Mouse (Mus musculus): Measurements from ENCODE around the gene E130208F15Rik. TPM values are rescaled to one million over a fixed set of nuclear protein-coding genes. Genes with fewer than 3 reads are reported as not detected.

E130208F15Rik gene
- total RNA-seq (2023) = under 1 TPM; 0.31 to 0.33 TPM

GRCm38 (mm10) chr7:30321539-30322284, at the start of gene E130208F15Rik:
Gene E130208F15Rik (plus strand): TSS chr7:30321740.

GRCm38 (mm10) chr7:30279951-30280669, 41.4 kb upstream of the E130208F15Rik start, which contains the start of the genes Thap8 and Wdr62:
Gene Thap8 (plus strand): TSS chr7:30280094.
Gene Wdr62 (minus strand): TSS chr7:30280419.

GRCm38 (mm10) chr7:30291215-30292131, 30.1 kb upstream of the E130208F15Rik start, which contains the start of gene Clip3:
Gene Clip3 (plus strand): TSS chr7:30291728.

GRCm38 (mm10) chr7:30308076-30309005, 13.2 kb upstream of the E130208F15Rik start, which contains the start of gene Alkbh6:
Gene Alkbh6 (plus strand): TSS chr7:30308717.

GRCm38 (mm10) chr7:30314721-30315155, 6.8 kb upstream of the E130208F15Rik start, which contains the start of gene Syne4:
Gene Syne4 (plus strand): TSS chr7:30314807.

GRCm38 (mm10) chr7:30323795-30324194, 2.3 kb downstream of the E130208F15Rik start, which contains the start of gene Sdhaf1:
Gene Sdhaf1 (minus strand): TSS chr7:30323895.

GRCm38 (mm10) chr7:30362652-30363343, 41.3 kb downstream of the E130208F15Rik start, which contains the start of gene Lrfn3:
Gene Lrfn3 (minus strand): TSS chr7:30362772.

Other genes starting within 250 kb of the E130208F15Rik start
- gene Zfp82, start 248.8 kb upstream of the E130208F15Rik start, total RNA-seq (2023) = under 1 TPM; 0.75 to 0.86 TPM
- gene Gm26920, start 231.3 kb upstream of the E130208F15Rik start, total RNA-seq (2023) = not detected
- gene Zfp566, start 231.2 kb upstream of the E130208F15Rik start, total RNA-seq (2023) = 1 to 10 TPM in 1 of 2 experiments, under 1 TPM in 1; 0.92 to 1.0 TPM
- 10 to 100 TPM in 1 of 2 experiments, 1 to 10 TPM in 1; 7.2 to 10.1 TPM for gene Zfp260, start 227.0 kb upstream of the E130208F15Rik start, total RNA-seq (2023)
- 1 to 10 TPM; 7.1 to 9.1 TPM for gene Zfp382, start 199.8 kb upstream of the E130208F15Rik start, total RNA-seq (2023)
- 10 to 100 TPM; 14.2 to 16.0 TPM for gene Zfp146, start 152.0 kb upstream of the E130208F15Rik start, total RNA-seq (2023)
- gene Cox7a1, start 137.6 kb upstream of the E130208F15Rik start, total RNA-seq (2023) = 1 to 10 TPM in 1 of 2 experiments, not detected in 1; 1.4 TPM
- 100 to 1,000 TPM; 216 to 218 TPM for gene Capns1, start 122.9 kb upstream of the E130208F15Rik start, total RNA-seq (2023)
- 10 to 100 TPM; 29.7 to 30.5 TPM for gene Polr2i, start 89.8 kb upstream of the E130208F15Rik start, total RNA-seq (2023)
- 10 to 100 TPM; 47.2 to 53.8 TPM for gene Tbcb, start 89.5 kb upstream of the E130208F15Rik start, total RNA-seq (2023)
- not detected for gene Ovol3, start 86.0 kb upstream of the E130208F15Rik start, total RNA-seq (2023)
- 1 to 10 TPM; 1.0 to 1.1 TPM for gene Thap8, start 41.6 kb upstream of the E130208F15Rik start, total RNA-seq (2023)
- 10 to 100 TPM; 15.1 to 21.7 TPM for gene Wdr62, start 41.3 kb upstream of the E130208F15Rik start, total RNA-seq (2023)
- gene Clip3, start 30.0 kb upstream of the E130208F15Rik start, total RNA-seq (2023) = not detected
- gene Alkbh6, start 13.0 kb upstream of the E130208F15Rik start, total RNA-seq (2023) = 10 to 100 TPM; 11.1 to 13.8 TPM
- gene Syne4, start 6.9 kb upstream of the E130208F15Rik start, total RNA-seq (2023) = under 1 TPM in 1 of 2 experiments, not detected in 1; 0.77 TPM
- 1 to 10 TPM; 2.0 to 3.4 TPM for gene Sdhaf1, start 2.2 kb downstream of the E130208F15Rik start, total RNA-seq (2023)
- gene Lrfn3, start 41.0 kb downstream of the E130208F15Rik start, total RNA-seq (2023) = not detected
- gene Tyrobp, start 92.0 kb downstream of the E130208F15Rik start, total RNA-seq (2023) = 1,000 to 10,000 TPM; 1,969 to 2,032 TPM
- 100 to 1,000 TPM; 116 to 124 TPM for gene Hcst, start 98.1 kb downstream of the E130208F15Rik start, total RNA-seq (2023)
- 10 to 100 TPM; 61.7 to 67.0 TPM for gene Nfkbid, start 100.0 kb downstream of the E130208F15Rik start, total RNA-seq (2023)
- under 1 TPM in 1 of 2 experiments, not detected in 1; 0.35 TPM for gene Aplp1, start 123.8 kb downstream of the E130208F15Rik start, total RNA-seq (2023)
- gene Kirrel2, start 135.9 kb downstream of the E130208F15Rik start, total RNA-seq (2023) = not detected
- gene Nphs1, start 136.6 kb downstream of the E130208F15Rik start, total RNA-seq (2023) = not detected
- gene Prodh2, start 171.9 kb downstream of the E130208F15Rik start, total RNA-seq (2023) = not detected
- gene Arhgap33, start 213.3 kb downstream of the E130208F15Rik start, total RNA-seq (2023) = 10 to 100 TPM; 17.6 to 19.1 TPM
- 1 to 10 TPM; 5.0 to 5.5 TPM for gene Hspb6, start 230.4 kb downstream of the E130208F15Rik start, total RNA-seq (2023)
- 1 to 10 TPM; 4.4 to 5.1 TPM for gene Proser3, start 230.6 kb downstream of the E130208F15Rik start, total RNA-seq (2023)
- gene Lin37, start 238.1 kb downstream of the E130208F15Rik start, total RNA-seq (2023) = 10 to 100 TPM; 24.1 to 36.0 TPM
- gene U2af1l4, start 241.6 kb downstream of the E130208F15Rik start, total RNA-seq (2023) = 10 to 100 TPM; 36.6 to 41.9 TPM
- 1 to 10 TPM; 4.6 to 5.6 TPM for gene Gm49396, start 241.6 kb downstream of the E130208F15Rik start, total RNA-seq (2023)
- gene Psenen, start 241.9 kb downstream of the E130208F15Rik start, total RNA-seq (2023) = 100 to 1,000 TPM; 117 to 126 TPM
- gene Igflr1, start 243.7 kb downstream of the E130208F15Rik start, total RNA-seq (2023) = 1 to 10 TPM; 2.3 to 4.4 TPM

All from neutrophil, adult 83 days (primary cell).